Mouse (Mus musculus) heart, postnatal 25 days (tissue): Measurements from ENCODE around the gene Mrpl10. TPM values are rescaled to one million over a fixed set of nuclear protein-coding genes. Genes with fewer than 3 reads are reported as not detected.

ENCODE experiments used
- DNase-seq: peaks from one replicate; pipeline ENCODE4 v3.0.0; 2022; ENCODE audit warnings: low spot score
- intact Hi-C: fragments of 180-260 bp; cut with DNase I; formaldehyde crosslinking; loops from one replicate; pipeline ENCODE4 v1.15.1; 2025
- microRNA-seq: library from miRNA; unstranded; fragments of <30 nt; microRNA quantifications from one replicate; pipeline ENCODE4 v1.2.0, GENCODE M21; 2022
- total RNA-seq, 2 experiments: library from RNA; stranded (reverse); gene quantifications; 2 replicates each; pipeline ENCODE4 v1.2.3; 2021

The Mrpl10 gene
- total RNA-seq, 2 experiments from 2014 or later: 81.0 to 85.2 TPM

- DNase-seq: no peak
- intact Hi-C loops: no loop called here
Observed at GRCm38 (mm10) chr11:97065538-97066295, 24.4 kb downstream of the Mrpl10 start.

DNA sequence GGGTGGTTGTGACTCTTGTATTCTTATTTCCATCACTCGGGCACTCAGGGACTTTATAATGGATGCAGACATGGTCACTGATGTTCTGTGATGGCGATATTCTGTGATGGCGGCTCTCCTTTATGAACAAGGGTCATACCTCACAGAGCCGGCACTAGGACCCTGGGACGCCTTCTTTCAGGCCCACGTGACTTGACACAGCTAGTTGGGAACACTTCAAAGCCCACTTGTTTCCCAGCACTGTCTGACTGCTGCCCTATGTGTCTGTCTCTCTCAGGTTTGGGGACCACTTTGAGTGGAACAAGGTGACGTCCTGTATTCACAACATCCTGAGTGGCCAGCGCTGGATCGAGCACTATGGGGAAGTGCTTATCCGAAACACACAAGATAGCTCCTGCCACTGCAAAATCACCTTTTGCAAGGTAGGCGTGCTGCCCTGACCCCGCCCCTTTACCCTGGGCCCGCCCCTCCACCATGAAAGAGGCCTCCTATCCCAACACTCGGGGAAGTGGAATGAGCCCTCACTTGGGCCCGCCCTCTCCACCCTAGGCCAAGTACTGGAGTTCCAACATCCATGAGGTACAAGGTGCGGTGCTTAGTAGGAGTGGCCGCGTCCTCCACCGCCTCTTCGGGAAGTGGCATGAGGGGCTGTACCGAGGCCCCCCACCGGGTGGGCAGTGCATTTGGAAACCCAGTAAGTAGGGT lies 25.4 kb downstream of the Mrpl10 start:
- DNase-seq: no peak
- intact Hi-C loops: no loop called here

GRCm38 (mm10) chr11:97069333-97069732 lies 28.0 kb downstream of the Mrpl10 start:
- no peak for DNase-seq
- intact Hi-C loops: no loop called here

- DNase-seq: no peak
- intact Hi-C loops: loop anchor here (2.0 to 5.0 kb wide), 2 partner anchors 78 to 259 kb away; no protein-coding TSS in a partner anchor
Observed at GRCm38 (mm10) chr11:97069770-97070169, 28.4 kb downstream of the Mrpl10 start.

GRCm38 (mm10) chr11:97071129-97071528 lies 29.8 kb downstream of the Mrpl10 start:
- DNase-seq: no peak
- intact Hi-C loops: loop anchor here (2.0 to 5.0 kb wide), 2 partner anchors 76 to 258 kb away; no protein-coding TSS in a partner anchor

DNA sequence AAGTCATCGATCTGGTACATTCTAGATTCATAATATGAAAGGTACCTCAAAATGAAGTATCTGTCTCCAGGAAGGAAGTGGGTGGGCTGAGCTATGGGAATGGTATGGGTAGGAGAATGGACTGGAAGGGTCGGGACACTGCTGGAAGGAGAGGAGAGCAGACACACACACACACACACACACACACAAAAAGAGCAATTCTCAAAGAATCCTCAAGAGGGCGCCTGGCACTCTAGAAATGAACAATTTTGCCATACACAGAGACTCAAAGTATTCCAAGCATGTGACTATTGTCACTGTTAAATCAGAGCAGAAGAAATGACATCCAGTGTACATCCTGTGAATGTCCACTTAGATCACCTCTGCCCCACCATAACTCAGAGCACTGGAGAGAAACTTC lies 31.2 kb downstream of the Mrpl10 start:
- intact Hi-C loops: loop anchor here (2.0 to 5.0 kb wide), 2 partner anchors 75 to 104 kb away; no protein-coding TSS in a partner anchor
- DNase-seq: no peak

DNA sequence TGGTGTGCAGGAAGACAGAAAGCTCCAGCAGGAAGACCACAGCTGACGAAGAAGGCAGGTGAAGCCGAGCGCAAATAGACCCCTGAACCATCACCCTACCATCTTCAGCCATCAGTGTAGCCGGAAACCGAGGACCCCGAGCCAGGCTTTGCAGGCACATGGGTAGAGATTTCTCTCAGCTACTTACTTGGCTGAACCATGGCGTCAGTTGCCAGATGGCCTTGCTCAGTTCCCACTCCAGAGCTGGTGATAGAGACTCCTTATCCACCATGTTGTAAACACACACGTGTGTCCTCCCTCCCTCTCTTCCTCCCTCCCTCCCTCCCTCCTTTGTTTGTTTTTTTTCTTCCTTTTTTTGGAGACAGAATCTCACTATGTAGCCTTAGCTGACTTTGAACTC lies 32.9 kb downstream of the Mrpl10 start:
- intact Hi-C loops: loop anchor here (5.0 kb wide), 1 partner anchor 73 kb away; no protein-coding TSS in a partner anchor
- no peak for DNase-seq

GRCm38 (mm10) chr11:97078751-97079150 lies 37.4 kb downstream of the Mrpl10 start:
- DNase-seq: no peak
- intact Hi-C loops: no loop called here

DNA sequence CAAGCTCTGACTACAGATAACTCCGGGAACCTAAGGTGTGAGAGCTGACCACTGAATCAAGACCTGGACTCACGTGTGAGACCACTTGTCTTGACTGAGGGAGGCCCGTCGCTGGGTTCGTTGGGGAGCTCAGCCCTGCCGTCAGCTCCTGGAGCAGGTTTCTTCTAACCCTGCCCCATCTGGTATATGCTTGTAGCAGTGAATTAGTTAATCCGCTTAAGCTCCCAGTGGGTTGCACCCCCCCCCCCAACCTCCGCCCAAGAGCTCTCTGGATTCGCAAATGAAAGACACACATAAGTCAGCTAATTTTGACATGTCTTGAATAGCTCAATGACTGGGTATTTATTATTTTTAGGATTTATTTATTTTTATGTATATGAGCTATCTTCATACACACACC lies 38.9 kb downstream of the Mrpl10 start:
- no peak for DNase-seq
- intact Hi-C loops: no loop called here

GRCm38 (mm10) chr11:97082977-97083376 lies 41.6 kb downstream of the Mrpl10 start:
- intact Hi-C loops: no loop called here

GRCm38 (mm10) chr11:97083401-97084140 lies 42.2 kb downstream of the Mrpl10 start:
- intact Hi-C loops: no loop called here
- no peak for DNase-seq

More at GRCm38 (mm10) chr11:97082977-97083376, 41.6 kb downstream of the Mrpl10 start:
- DNase-seq: no peak

DNA sequence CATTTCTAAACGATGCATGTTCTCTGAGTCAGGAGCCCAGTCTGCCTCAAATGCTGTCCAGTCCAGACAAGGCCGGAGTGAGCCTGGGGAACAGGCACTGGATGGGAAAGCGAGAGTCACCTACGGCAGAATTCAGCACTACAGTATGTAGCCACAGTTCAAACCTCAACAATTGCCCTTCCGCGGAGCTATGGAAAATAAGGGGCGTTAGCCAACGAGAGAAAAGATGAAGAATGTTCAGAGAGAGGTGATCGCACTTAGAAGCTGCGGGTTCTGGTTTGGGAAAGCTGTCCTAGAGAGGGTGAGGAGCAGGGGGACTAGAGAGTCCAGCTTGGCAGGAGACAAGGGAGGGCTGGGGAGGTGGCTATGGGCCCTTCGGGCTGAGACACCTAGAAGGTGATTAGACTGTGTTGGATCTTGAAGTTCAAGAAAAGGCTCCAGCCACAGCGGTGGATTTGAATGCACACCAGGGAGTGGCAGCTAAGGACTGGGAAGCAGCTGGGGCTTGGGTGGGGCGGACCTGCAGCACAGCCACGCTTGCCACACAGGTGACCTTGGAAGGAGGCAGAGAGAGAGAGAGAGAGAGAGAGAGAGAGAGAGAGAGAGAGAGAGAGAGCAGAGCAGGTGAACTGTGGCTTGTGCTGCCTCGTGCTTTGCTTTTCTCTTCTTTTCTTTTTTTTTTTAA lies 43.6 kb downstream of the Mrpl10 start:
- intact Hi-C loops: no loop called here
- DNase-seq: no peak

- no peak for DNase-seq
- intact Hi-C loops: no loop called here
Observed at GRCm38 (mm10) chr11:97086365-97086764, 45.0 kb downstream of the Mrpl10 start.

GRCm38 (mm10) chr11:97094600-97094999 lies 53.2 kb downstream of the Mrpl10 start:
- intact Hi-C loops: no loop called here
- DNase-seq: no peak

- DNase-seq: peak; percentile 40
- intact Hi-C loops: no loop called here
Observed at GRCm38 (mm10) chr11:97098791-97099190, 57.4 kb downstream of the Mrpl10 start.

Small RNA genes within 50 kb of the gene (microRNA-seq; reads per million reads assigned to microRNA genes)
- 2.2 reads per million for gene Mir8103

Other genes with a start within 250 kb of the Mrpl10 start
- gene Nfe2l1, start 211.6 kb upstream of the Mrpl10 start, total RNA-seq: 100 to 1,000 TPM; 346 to 370 TPM
- gene Copz2, start 191.7 kb upstream of the Mrpl10 start, total RNA-seq: 10 to 100 TPM; 33.4 to 37.5 TPM
- gene Cdk5rap3, start 125.1 kb upstream of the Mrpl10 start, total RNA-seq: 10 to 100 TPM; 21.6 to 23.2 TPM
- 1 to 10 TPM; 1.7 to 2.3 TPM for gene Prr15l, start 113.5 kb upstream of the Mrpl10 start, total RNA-seq
- gene Pnpo, start 97.6 kb upstream of the Mrpl10 start, total RNA-seq: 10 to 100 TPM; 11.3 to 12.9 TPM
- gene Sp2, start 58.6 kb upstream of the Mrpl10 start, total RNA-seq: 10 to 100 TPM in 1 of 2 experiments, 1 to 10 TPM in 1; 9.8 to 11.6 TPM
- under 1 TPM; 0.11 to 0.29 TPM for gene Sp6, start 28.2 kb upstream of the Mrpl10 start, total RNA-seq
- 10 to 100 TPM; 11.9 to 13.2 TPM for gene Scrn2, start 11.6 kb upstream of the Mrpl10 start, total RNA-seq
- gene Lrrc46, start 153 bp upstream of the Mrpl10 start, total RNA-seq: under 1 TPM in 1 of 2 experiments, not detected in 1; 0.50 TPM
- gene Osbpl7, start 9.1 kb downstream of the Mrpl10 start, total RNA-seq: 1 to 10 TPM; 5.1 to 5.5 TPM
- gene Tbx21, start 73.8 kb downstream of the Mrpl10 start, total RNA-seq: not detected
- 10 to 100 TPM; 13.3 to 16.7 TPM for gene Tbkbp1, start 109.9 kb downstream of the Mrpl10 start, total RNA-seq
- gene Kpnb1, start 146.3 kb downstream of the Mrpl10 start, total RNA-seq: 10 to 100 TPM; 80.0 to 81.2 TPM
- gene Npepps, start 239.1 kb downstream of the Mrpl10 start, total RNA-seq: 10 to 100 TPM; 75.6 to 79.8 TPM